Mouse (Mus musculus): ENCODE results near the gene Map7. TPM values are rescaled to one million over a fixed set of nuclear protein-coding genes. Genes with fewer than 3 reads are reported as not detected.
A peak's percentile ranks its signal among the peaks of the same experiment; 100 is the strongest.

Gene Map7
- polyA plus RNA-seq, 1 experiment, result 23.3 TPM

DNA sequence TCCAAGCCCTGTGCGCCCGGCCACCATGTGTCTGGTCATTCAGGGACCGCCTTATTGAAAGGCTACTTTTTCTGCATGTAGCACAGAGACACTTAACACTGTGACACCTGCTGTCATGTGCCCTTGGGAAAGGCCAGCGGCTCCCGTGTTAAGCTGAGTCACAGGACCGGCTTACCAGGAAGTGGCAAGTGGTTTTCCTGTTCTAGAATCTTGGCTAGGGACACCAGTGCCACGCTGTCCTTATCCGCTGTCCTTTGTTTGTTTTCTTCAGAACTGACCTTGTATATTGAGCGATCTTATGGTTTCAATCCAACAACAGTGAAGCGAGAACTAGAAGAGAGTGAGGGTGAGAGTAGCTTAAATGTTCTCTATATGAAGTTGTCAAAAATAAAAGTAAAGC is 85.2 kb downstream of the Map7 start:
- DNase-seq (ENCODE audit: low read depth), result no peak

DNA sequence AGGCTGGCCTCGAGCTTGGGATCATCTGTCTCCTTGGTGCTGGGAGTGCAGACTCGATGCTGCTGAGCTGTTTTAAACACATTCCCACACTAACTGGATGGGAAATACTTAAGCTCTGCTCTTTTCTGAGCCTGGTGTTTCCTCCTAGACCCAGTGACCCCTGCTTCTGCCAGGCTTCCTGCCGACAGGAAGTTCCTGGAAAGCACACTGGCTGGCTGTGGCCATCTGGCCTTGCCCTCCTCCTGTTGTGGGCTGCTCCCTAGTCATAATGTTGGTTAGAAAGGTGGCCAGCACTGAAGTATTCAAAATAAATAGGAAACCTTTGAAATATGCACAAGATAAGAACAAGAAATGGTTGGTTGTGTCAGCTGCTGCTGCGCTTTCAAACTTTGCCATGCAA is 86.2 kb downstream of the Map7 start:
- no peak for DNase-seq (ENCODE audit: low read depth)

GRCm38 (mm10) chr10:20235656-20236055 is 87.4 kb downstream of the Map7 start:
- no peak for DNase-seq (ENCODE audit: low read depth)

DNA sequence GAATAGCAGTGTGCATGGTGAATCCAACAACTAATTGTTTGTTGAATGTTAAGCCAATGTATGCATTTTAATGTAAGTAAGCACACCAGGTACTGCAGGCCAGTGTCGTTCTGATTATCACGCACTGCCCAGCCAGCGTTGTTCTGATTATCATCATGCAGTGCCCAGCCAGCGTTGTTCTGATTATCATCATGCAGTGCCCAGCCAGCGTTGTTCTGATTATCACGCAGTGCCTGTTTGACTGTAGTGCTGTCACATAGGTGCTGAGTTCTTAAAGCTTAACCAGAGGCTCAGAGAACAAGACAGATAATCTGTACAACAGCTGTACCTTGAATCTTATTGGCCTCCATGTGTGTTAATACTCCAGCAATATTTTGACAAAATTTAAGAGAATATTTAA is 88.0 kb downstream of the Map7 start:
- DNase-seq (ENCODE audit: low read depth), result no peak

- no peak for DNase-seq (ENCODE audit: low read depth)
These were observed 90.0 kb downstream of the Map7 start for GRCm38 (mm10) chr10:20238281-20238680.

GRCm38 (mm10) chr10:20240858-20241257 is 92.6 kb downstream of the Map7 start:
- peak; percentile 86 for DNase-seq (ENCODE audit: low read depth)

- DNase-seq (ENCODE audit: low read depth), result no peak
These were observed 95.0 kb downstream of the Map7 start for GRCm38 (mm10) chr10:20243321-20243720.

DNA sequence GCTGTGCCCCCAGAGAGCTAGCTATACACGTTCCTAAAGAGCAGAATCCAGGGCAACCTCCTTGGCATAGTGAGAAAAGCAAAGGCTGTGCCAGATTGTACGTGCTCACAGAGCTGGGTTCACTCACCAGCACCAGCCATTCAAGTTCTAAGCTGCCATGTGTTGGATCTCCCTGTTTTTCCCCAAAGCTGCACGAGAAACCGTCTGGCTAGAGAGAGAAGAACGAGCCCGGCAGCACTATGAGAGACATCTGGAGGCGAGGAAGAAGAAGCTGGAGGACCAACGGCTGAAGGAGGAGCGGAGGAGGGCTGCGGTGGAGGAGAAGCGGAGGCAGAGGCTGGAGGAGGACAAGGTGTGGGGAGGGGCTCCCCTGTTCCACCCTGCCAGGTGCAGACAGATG is 96.8 kb downstream of the Map7 start:
- no peak for DNase-seq (ENCODE audit: low read depth)

DNA sequence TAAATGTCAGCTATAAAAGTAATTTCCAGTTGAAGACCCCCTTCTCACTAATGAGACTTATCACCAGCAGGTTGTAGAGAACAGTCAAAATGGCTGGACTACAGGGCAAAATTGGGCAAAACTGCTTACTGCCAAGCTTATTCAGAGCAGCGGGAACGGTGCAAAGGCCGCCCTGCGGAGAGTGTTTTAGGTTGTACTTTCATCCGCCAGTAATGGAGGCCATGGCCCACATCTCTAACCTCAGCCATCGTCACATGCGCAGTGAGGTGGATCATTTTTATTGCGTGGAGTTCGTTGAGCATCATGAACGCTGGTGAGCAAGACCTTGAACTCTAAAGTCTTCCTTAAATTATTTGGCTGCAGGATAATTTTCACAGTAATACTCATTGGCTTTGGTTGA is 100.8 kb downstream of the Map7 start:
- no peak for DNase-seq (ENCODE audit: low read depth)

- DNase-seq (ENCODE audit: low read depth), result no peak
These were observed 107.3 kb downstream of the Map7 start for GRCm38 (mm10) chr10:20255579-20255978.

GRCm38 (mm10) chr10:20257054-20257643 is 108.9 kb downstream of the Map7 start:
- DNase-seq (ENCODE audit: low read depth), result no peak

DNA sequence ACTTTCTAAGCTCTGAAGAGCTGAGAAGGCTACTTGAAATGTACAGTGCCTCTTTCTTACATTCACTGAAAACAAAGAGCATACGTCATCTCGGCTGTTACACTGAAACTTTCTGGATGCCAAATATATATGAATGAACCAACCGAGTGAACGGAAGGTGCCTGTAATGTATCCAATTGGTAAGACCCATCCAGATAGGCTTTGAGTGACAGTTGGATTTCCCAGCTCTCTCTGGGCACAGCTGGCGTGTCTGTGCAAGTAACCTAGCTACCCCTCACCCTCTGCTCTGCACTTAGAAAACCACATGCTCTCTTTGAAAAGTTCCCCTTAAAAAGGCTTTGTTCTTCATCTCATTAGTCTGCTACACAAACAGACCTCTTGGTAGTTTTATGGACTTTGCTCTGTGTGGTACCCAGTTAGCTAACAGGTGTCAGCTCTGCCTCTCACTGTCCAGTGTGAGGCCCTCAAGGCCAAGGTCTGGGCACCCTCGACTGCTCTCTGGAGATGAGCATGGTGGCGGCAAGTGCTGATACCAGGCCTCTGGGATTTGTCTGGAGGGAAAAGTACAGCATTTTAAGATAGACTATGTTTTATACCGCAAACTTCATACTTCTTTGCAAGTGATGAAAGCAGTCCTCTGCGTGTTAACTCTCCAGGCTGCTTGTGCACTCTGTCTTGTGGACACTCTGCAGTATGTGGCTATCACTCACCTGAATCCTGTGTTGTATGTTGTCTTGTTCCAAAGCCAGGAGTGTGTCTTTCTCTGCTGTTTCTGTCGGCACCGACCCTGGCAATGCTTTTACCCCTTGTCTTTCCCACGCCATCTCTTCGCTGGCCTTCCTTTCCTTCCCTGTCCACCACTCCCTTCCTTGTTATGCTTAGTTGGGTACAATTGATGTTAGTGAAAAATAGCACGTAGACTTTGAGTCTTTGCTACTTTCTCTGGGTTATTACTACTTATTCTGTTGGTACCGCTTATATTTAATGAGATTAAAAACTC is 109.8 kb downstream of the Map7 start:
- no peak for DNase-seq (ENCODE audit: low read depth)

DNA sequence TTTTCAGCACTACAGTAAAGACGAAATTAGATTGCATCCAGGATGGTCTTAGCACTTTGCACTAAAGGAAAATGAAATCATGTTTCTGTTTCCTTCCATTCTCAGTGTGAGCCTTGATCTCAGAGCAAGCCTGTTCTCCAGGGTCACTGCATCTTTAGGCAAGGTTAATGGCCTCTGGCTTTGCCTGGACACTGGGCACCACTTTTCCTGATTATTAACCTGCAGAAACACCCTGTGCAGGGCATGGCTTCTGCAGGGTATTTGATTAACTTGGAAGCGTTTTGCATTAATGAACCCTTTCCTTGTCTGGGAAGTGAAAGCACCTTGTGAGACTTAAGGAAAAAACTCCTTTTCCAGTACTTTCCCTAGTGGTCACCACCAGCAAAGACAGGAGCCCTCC is 111.2 kb downstream of the Map7 start:
- no peak for DNase-seq (ENCODE audit: low read depth)

DNA sequence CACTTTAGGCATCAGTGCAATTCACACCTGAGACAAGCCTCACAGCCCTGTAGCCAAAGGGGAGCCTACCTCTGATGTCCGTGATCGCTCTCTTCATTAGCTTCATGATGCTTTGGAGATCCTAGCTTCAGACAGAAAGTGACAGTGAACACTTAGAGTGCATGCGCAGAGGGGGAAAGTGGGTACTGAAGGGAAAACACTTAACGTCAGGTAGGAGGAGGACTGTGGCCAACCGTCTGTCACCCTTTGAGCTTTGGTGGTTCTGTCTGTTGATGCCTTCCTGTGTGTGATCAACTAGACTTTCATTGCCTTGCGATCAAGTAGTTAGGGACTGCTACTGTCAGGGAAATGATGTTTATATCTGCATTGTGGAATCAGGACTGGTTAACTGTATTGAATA is 114.6 kb downstream of the Map7 start:
- DNase-seq (ENCODE audit: low read depth), result no peak

- DNase-seq (ENCODE audit: low read depth), result no peak
These were observed 116.2 kb downstream of the Map7 start for GRCm38 (mm10) chr10:20264479-20264878.

GRCm38 (mm10) chr10:20267032-20267431 is 118.8 kb downstream of the Map7 start:
- no peak for DNase-seq (ENCODE audit: low read depth)

GRCm38 (mm10) chr10:20268945-20269344 is 120.7 kb downstream of the Map7 start:
- DNase-seq (ENCODE audit: low read depth), result no peak

GRCm38 (mm10) chr10:20272380-20272779 is 124.1 kb downstream of the Map7 start:
- DNase-seq (ENCODE audit: low read depth), result no peak

DNA sequence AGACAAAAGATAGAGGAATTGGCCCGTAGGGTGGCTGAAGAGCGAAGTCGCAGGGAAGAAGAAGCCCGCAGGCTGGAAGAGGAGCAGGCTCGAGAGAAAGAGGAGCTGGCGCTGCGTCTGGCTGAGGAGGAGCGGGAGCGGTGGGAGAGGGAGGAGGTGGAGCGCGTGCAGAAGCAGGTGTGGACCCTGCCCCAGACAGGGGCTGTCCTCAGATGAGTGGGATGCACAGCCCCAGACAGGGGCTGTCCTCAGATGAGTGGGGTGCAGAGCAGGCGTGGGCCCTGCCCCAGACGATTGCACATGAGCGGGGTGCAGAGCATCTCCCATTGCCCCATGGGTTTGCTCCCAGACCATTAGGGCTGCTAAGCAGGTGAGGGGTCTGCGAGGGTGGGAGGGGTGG is 125.0 kb downstream of the Map7 start:
- DNase-seq (ENCODE audit: low read depth), result no peak

DNA sequence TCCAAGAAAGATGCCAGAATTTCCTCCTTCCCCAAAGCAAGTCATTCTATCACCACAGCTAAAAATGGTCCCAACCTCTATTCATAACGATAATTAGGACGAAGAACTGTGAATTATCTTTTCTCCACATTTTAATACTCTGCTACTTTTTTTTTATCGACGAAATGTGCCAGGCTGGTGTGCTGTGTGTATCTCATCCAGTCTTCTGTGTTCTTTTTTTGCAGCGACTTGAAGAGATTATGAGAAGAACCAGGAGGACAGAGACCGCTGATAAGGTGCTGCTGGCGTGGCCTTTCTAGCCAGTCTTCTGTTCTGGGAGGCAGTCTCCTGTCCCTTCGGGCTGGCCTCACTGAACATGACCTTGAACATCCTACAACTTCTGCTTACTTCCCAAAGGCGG is 125.8 kb downstream of the Map7 start:
- DNase-seq (ENCODE audit: low read depth), result no peak

GRCm38 (mm10) chr10:20281456-20281855 is 133.2 kb downstream of the Map7 start:
- no peak for DNase-seq (ENCODE audit: low read depth)

GRCm38 (mm10) chr10:20285289-20285975 is 137.2 kb downstream of the Map7 start:
- no peak for DNase-seq (ENCODE audit: low read depth)
